Mouse (Mus musculus) CH12.LX (cell line): ENCODE data around the gene Raet1d.
"Not testable (repeated sequence)": the region's sequence is repeated elsewhere in the genome, so short reads cannot be mapped to it uniquely, and the experiment has no call there.

Experiments
- CTCF ChIP-seq, 2 experiments: IDR thresholded peaks in 1 of 2; conservative IDR thresholded peaks in 1 of 2; 2 replicates each; pipeline ENCODE4 v1.5.1; 2011 to 2012; ENCODE audit warnings: low read depth in 2 of 2, low read length in 2 of 2, improper control_type of control experiment in 1 of 2, inconsistent platforms in 1 of 2, mild to moderate bottlenecking in 1 of 2, moderate library complexity in 1 of 2
- EP300 ChIP-seq: IDR thresholded peaks from 2 replicates; pipeline ENCODE4 v1.6.1; 2011; ENCODE audit warnings: low read length, improper control_type of control experiment
- JUND ChIP-seq: conservative IDR thresholded peaks from 2 replicates; pipeline ENCODE4 v1.6.1; 2011; ENCODE audit warnings: low read depth, low read length, improper control_type of control experiment
- NRF1 ChIP-seq: IDR thresholded peaks from 2 replicates; pipeline ENCODE4 v1.6.1; 2014; ENCODE audit warnings: low read depth, mild to moderate bottlenecking, inconsistent platforms, low read length, improper control_type of control experiment, moderate library complexity
- POLR2A ChIP-seq: IDR thresholded peaks from 2 replicates; pipeline ENCODE4 v1.6.1; 2011; ENCODE audit warnings: low read depth, mild to moderate bottlenecking, improper control_type of control experiment, low read length
- TBP ChIP-seq: conservative IDR thresholded peaks from 2 replicates; pipeline ENCODE4 v1.6.1; 2011; ENCODE audit warnings: low read depth, low read length, improper control_type of control experiment

GRCm38 (mm10) chr10:22353548-22354195 is 6.7 kb upstream of the Raet1d start:
- TF ChIP-seq TBP; EP300; CTCF (conservative IDR thresholded peaks at IDR 0.05 in 1 of 2, IDR thresholded peaks at IDR 0.05 in 1 of 2; ENCODE audit: low read depth in 2 of 2, low read length in 2 of 2); JUND; NRF1; POLR2A: not testable (repeated sequence)
